Mouse (Mus musculus) layer of hippocampus, postnatal 25 days (tissue): ENCODE measurements around the gene Bcr. TPM values are rescaled to one million over a fixed set of nuclear protein-coding genes. Genes with fewer than 3 reads are reported as not detected.

ENCODE experiments used
- DNase-seq, 2 experiments: peaks; one replicate each; pipeline ENCODE4 v3.0.0; 2022; ENCODE audit warnings: mixed read lengths in 2 of 2, low spot score in 1 of 2; ENCODE audit errors: extremely low spot score in 1 of 2
- total RNA-seq, 2 experiments: library from RNA; stranded (reverse); gene quantifications; 2 replicates each; pipeline ENCODE4 v1.2.3; 2021

The Bcr gene
- total RNA-seq, 2 experiments from 2014 or later = 107 to 109 TPM

- DNase-seq = no peak
Observed at GRCm38 (mm10) chr10:75170207-75170850, 109.9 kb downstream of the Bcr start.

GRCm38 (mm10) chr10:75173056-75173455 is 112.7 kb downstream of the Bcr start:
- DNase-seq = no peak

GRCm38 (mm10) chr10:75173712-75174111 is 113.3 kb downstream of the Bcr start:
- no peak for DNase-seq

- DNase-seq = no peak
Observed at GRCm38 (mm10) chr10:75176494-75176893, 116.1 kb downstream of the Bcr start.

- peak in 1 of 2 experiments; percentile 5 for DNase-seq
Observed at GRCm38 (mm10) chr10:75178911-75179310, 118.5 kb downstream of the Bcr start.

GRCm38 (mm10) chr10:75182151-75182774 is 121.9 kb downstream of the Bcr start:
- peak; percentile 70 to 78 for DNase-seq

GRCm38 (mm10) chr10:75184826-75185225 is 124.4 kb downstream of the Bcr start:
- DNase-seq = no peak

- no peak for DNase-seq
Observed at GRCm38 (mm10) chr10:75186551-75186950, 126.2 kb downstream of the Bcr start.

GRCm38 (mm10) chr10:75187366-75188056 is 127.1 kb downstream of the Bcr start:
- no peak for DNase-seq

GRCm38 (mm10) chr10:75191647-75192046 is 131.3 kb downstream of the Bcr start:
- no peak for DNase-seq

- DNase-seq = no peak
Observed at GRCm38 (mm10) chr10:75197817-75198216, 137.4 kb downstream of the Bcr start.

GRCm38 (mm10) chr10:75200733-75201132 is 140.3 kb downstream of the Bcr start:
- DNase-seq = no peak

GRCm38 (mm10) chr10:75206192-75206591 is 145.8 kb downstream of the Bcr start:
- no peak for DNase-seq

GRCm38 (mm10) chr10:75210841-75211240 is 150.4 kb downstream of the Bcr start:
- no peak for DNase-seq

GRCm38 (mm10) chr10:75211807-75212645 is 151.6 kb downstream of the Bcr start, which contains the start of gene Specc1l:
TSS of gene Specc1l (plus strand) at chr10:75212073.
- peak; percentile 89 to 94 for DNase-seq

- DNase-seq = peak in 1 of 2 experiments; percentile 27
Observed at GRCm38 (mm10) chr10:75212981-75213380, 152.6 kb downstream of the Bcr start.

- DNase-seq = no peak
Observed at GRCm38 (mm10) chr10:75220722-75221121, 160.3 kb downstream of the Bcr start.

GRCm38 (mm10) chr10:75221936-75222610 is 161.7 kb downstream of the Bcr start:
- DNase-seq = no peak

GRCm38 (mm10) chr10:75222611-75222998 is 162.2 kb downstream of the Bcr start:
- DNase-seq = no peak

- no peak for DNase-seq
Observed at GRCm38 (mm10) chr10:75224154-75224553, 163.8 kb downstream of the Bcr start.
